Mouse (Mus musculus): ENCODE data around the gene Ica1.

Ica1 gene

GRCm38 (mm10) chr6:8683379-8683778 is 94.9 kb downstream of the Ica1 start:
- no peak for DNase-seq

GRCm38 (mm10) chr6:8680931-8681330 is 97.4 kb downstream of the Ica1 start:
- DNase-seq = no peak

GRCm38 (mm10) chr6:8673013-8673412 is 105.3 kb downstream of the Ica1 start:
- no peak for DNase-seq

- DNase-seq = no peak
These were observed 108.9 kb downstream of the Ica1 start for GRCm38 (mm10) chr6:8669343-8669742.

GRCm38 (mm10) chr6:8668013-8668811 is 110.1 kb downstream of the Ica1 start:
- DNase-seq = no peak

GRCm38 (mm10) chr6:8665786-8666185 is 112.5 kb downstream of the Ica1 start:
- DNase-seq = no peak

- DNase-seq = no peak
These were observed 113.3 kb downstream of the Ica1 start for GRCm38 (mm10) chr6:8664956-8665355.

- no peak for DNase-seq
These were observed 115.1 kb downstream of the Ica1 start for GRCm38 (mm10) chr6:8663092-8663740.

- no peak for DNase-seq
These were observed 116.9 kb downstream of the Ica1 start for GRCm38 (mm10) chr6:8661404-8661803.

GRCm38 (mm10) chr6:8660076-8660475 is 118.2 kb downstream of the Ica1 start:
- DNase-seq = no peak

GRCm38 (mm10) chr6:8659194-8659959 is 118.9 kb downstream of the Ica1 start:
- DNase-seq = no peak

GRCm38 (mm10) chr6:8658431-8658830 is 119.9 kb downstream of the Ica1 start:
- no peak for DNase-seq

GRCm38 (mm10) chr6:8657459-8657858 is 120.8 kb downstream of the Ica1 start:
- no peak for DNase-seq

- no peak for DNase-seq
These were observed 122.8 kb downstream of the Ica1 start for GRCm38 (mm10) chr6:8655454-8655853.

GRCm38 (mm10) chr6:8650413-8650812 is 127.9 kb downstream of the Ica1 start:
- no peak for DNase-seq

GRCm38 (mm10) chr6:8649295-8649865 is 128.9 kb downstream of the Ica1 start:
- no peak for DNase-seq

GRCm38 (mm10) chr6:8648185-8648901 is 129.9 kb downstream of the Ica1 start:
- no peak for DNase-seq

GRCm38 (mm10) chr6:8647513-8648184 is 130.6 kb downstream of the Ica1 start:
- no peak for DNase-seq

GRCm38 (mm10) chr6:8645708-8646107 is 132.6 kb downstream of the Ica1 start:
- no peak for DNase-seq

GRCm38 (mm10) chr6:8644703-8645102 is 133.6 kb downstream of the Ica1 start:
- DNase-seq = no peak

GRCm38 (mm10) chr6:8640863-8641262 is 137.4 kb downstream of the Ica1 start:
- no peak for DNase-seq

GRCm38 (mm10) chr6:8639526-8639925 is 138.8 kb downstream of the Ica1 start:
- no peak for DNase-seq

Data from lung, postnatal 36 days (tissue).